Comparison of ENCODE assay signal across 8 mouse cellular contexts in genomic region chr2:119018391-119019122, GRCm38 (mm10). TPM values are rescaled to one million over a fixed set of nuclear protein-coding genes. Genes with fewer than 3 reads are reported as not detected.
DNase-seq lines count a peak whose midpoint lies in the region; ATAC-seq and TF ChIP-seq lines count a peak whose summit lies in the region.

No protein-coding gene starts in this region.

- ATAC-seq in lung, embryonic 15.5 days (ENCODE audit: borderline replicate concordance, extremely low read depth, low FRiP score, low TSS enrichment) = peak; percentile 82
- peak; percentile 77 for ATAC-seq in hindbrain, embryonic 13.5 days (ENCODE audit: low FRiP score)
- peak; percentile 76 for ATAC-seq in neural tube, embryonic 12.5 days (ENCODE audit: low FRiP score, low read depth)
- ATAC-seq in liver, postnatal 0 days = no peak

- peak overlapping the region; percentile 22 for H3K4me2 ChIP-seq in lung, embryonic 15.5 days
- H3K4me2 ChIP-seq in hindbrain, embryonic 13.5 days = peak overlapping the region; percentile 38
- peak overlapping the region; percentile 43 for H3K4me2 ChIP-seq in neural tube, embryonic 12.5 days (replicated peaks)
- H3K4me2 ChIP-seq in liver, postnatal 0 days (ENCODE audit: low read depth, low read length) = no peak overlapping the region

- H3K9ac ChIP-seq in lung, embryonic 15.5 days = no peak overlapping the region
- peak overlapping the region; percentile 55; the same call in 1 of the 2 replicates for H3K9ac ChIP-seq in hindbrain, embryonic 13.5 days
- no peak overlapping the region for H3K9ac ChIP-seq in neural tube, embryonic 12.5 days
- no peak overlapping the region for H3K9ac ChIP-seq in liver, postnatal 0 days (replicated peaks)

- peaks cover 20% of the 10 kb centered on the region for H3K4me1 ChIP-seq in lung, embryonic 15.5 days
- peaks cover 11% of the 10 kb centered on the region for H3K4me1 ChIP-seq in hindbrain, embryonic 13.5 days (replicated peaks)
- peaks cover 13% of the 10 kb centered on the region for H3K4me1 ChIP-seq in neural tube, embryonic 12.5 days
- peaks cover 7% of the 10 kb centered on the region for H3K4me1 ChIP-seq in liver, postnatal 0 days (ENCODE audit: insufficient read depth)

- peak overlapping the region; percentile 65 for H3K27ac ChIP-seq in lung, embryonic 15.5 days
- H3K27ac ChIP-seq in hindbrain, embryonic 13.5 days = peak overlapping the region; percentile 77
- peak overlapping the region; percentile 33; the same call in 1 of the 2 replicates for H3K27ac ChIP-seq in neural tube, embryonic 12.5 days
- H3K27ac ChIP-seq in liver, postnatal 0 days (ENCODE audit: low read depth) = no peak overlapping the region

- no peak overlapping the region; the same call in 1 of the 2 replicates for H3K4me3 ChIP-seq in lung, embryonic 15.5 days
- no peak overlapping the region for H3K4me3 ChIP-seq in hindbrain, embryonic 13.5 days
- H3K4me3 ChIP-seq in neural tube, embryonic 12.5 days = no peak overlapping the region
- H3K4me3 ChIP-seq in liver, postnatal 0 days (ENCODE audit: low read depth, low read length) = no peak overlapping the region

- H3K36me3 ChIP-seq in lung, embryonic 15.5 days = peaks cover 30% of the 10 kb centered on the region
- peaks cover 50% of the 10 kb centered on the region for H3K36me3 ChIP-seq in hindbrain, embryonic 13.5 days
- H3K36me3 ChIP-seq in neural tube, embryonic 12.5 days = peaks cover 30% of the 10 kb centered on the region
- peaks cover 51% of the 10 kb centered on the region for H3K36me3 ChIP-seq in liver, postnatal 0 days (replicated peaks; ENCODE audit: insufficient read depth, low read length)

- no peaks in the 10 kb centered on the region for H3K27me3 ChIP-seq in lung, embryonic 15.5 days
- no peaks in the 10 kb centered on the region for H3K27me3 ChIP-seq in hindbrain, embryonic 13.5 days
- no peaks in the 10 kb centered on the region for H3K27me3 ChIP-seq in neural tube, embryonic 12.5 days (replicated peaks)
- H3K27me3 ChIP-seq in liver, postnatal 0 days (ENCODE audit: insufficient read depth, low read length) = no peaks in the 10 kb centered on the region

- 34% methylated on average over 22 of the region's 22 CpGs for WGBS in lung, embryonic 15.5 days
- 47% methylated on average over 22 of the region's 22 CpGs for WGBS in hindbrain, embryonic 13.5 days
- 45% methylated on average over 22 of the region's 22 CpGs for WGBS in neural tube, embryonic 12.5 days
- 79% methylated on average over 22 of the region's 22 CpGs for WGBS in liver, postnatal 0 days (ENCODE audit: insufficient replicate concordance)

- DNase-seq in lung, postnatal 36 days = no peak
- peak; percentile 37 to 51 for DNase-seq in gastrocnemius, adult 8-10 months (ENCODE audit: low spot score in 2 of 2)
- no peak for DNase-seq in spleen, adult 12 weeks (ENCODE audit: low spot score)
- no peak for DNase-seq in natural killer cell, adult 2 months (ENCODE audit: low spot score in 2 of 2)
- no peak for DNase-seq in liver, postnatal 0 days

- TF ChIP-seq EP300 in liver, postnatal 0 days (IDR thresholded peaks at IDR 0.05; ENCODE audit: low read depth) = no peak

- H3K9me3 ChIP-seq in lung, embryonic 15.5 days = no peaks in the 10 kb centered on the region
- H3K9me3 ChIP-seq in hindbrain, embryonic 13.5 days = no peaks in the 10 kb centered on the region
- H3K9me3 ChIP-seq in neural tube, embryonic 12.5 days = no peaks in the 10 kb centered on the region
- H3K9me3 ChIP-seq in liver, postnatal 0 days (ENCODE audit: low read length) = no peaks in the 10 kb centered on the region

- no peak for TF ChIP-seq CTCF in liver, postnatal 0 days (IDR thresholded peaks at IDR 0.05; ENCODE audit: low read depth)

RNA-seq across cellular contexts. Expression of gene Ccdc32, which starts 10.6 kb away (rescaled TPM):
- 22.7 and 24.3 TPM in 2 replicates for polyA plus RNA-seq in lung, embryonic 15.5 days (2015; fragmentation: Nextera tagmentation; extraction: Ambion mirVana)
- total RNA-seq in gastrocnemius, adult 8-10 months (2022) = 1 to 10 TPM; 2.9 to 5.4 (median 4.2) TPM
- polyA plus RNA-seq in hindbrain, embryonic 13.5 days (2015; fragmentation: Nextera tagmentation; extraction: Ambion mirVana) = 34.2 and 36.0 TPM in 2 replicates
- polyA plus RNA-seq in neural tube, embryonic 12.5 days (2016; fragmentation: Nextera tagmentation; extraction: Ambion mirVana) = 28.0 and 28.8 TPM in 2 replicates
- polyA plus RNA-seq in liver, postnatal 0 days (2015; fragmentation: Nextera tagmentation; extraction: Ambion mirVana) = 12.2 and 12.8 TPM in 2 replicates

RNA-seq across cellular contexts. Expression of gene Rpusd2, which starts 16.0 kb away (rescaled TPM):
- polyA plus RNA-seq in lung, embryonic 15.5 days (2015; fragmentation: Nextera tagmentation; extraction: Ambion mirVana) = 3.3 and 4.1 TPM in 2 replicates
- total RNA-seq in gastrocnemius, adult 8-10 months (2022) = 1 to 10 TPM; 2.7 to 3.5 (median 3.3) TPM
- polyA plus RNA-seq in hindbrain, embryonic 13.5 days (2015; fragmentation: Nextera tagmentation; extraction: Ambion mirVana) = 4.4 and 4.7 TPM in 2 replicates
- polyA plus RNA-seq in neural tube, embryonic 12.5 days (2016; fragmentation: Nextera tagmentation; extraction: Ambion mirVana) = 6.6 TPM in 2 replicates
- polyA plus RNA-seq in liver, postnatal 0 days (2015; fragmentation: Nextera tagmentation; extraction: Ambion mirVana) = 1.3 and 2.1 TPM in 2 replicates

RNA-seq across cellular contexts. Expression of gene Knl1, which starts 28.4 kb away (rescaled TPM):
- 64.0 and 70.3 TPM in 2 replicates for polyA plus RNA-seq in lung, embryonic 15.5 days (2015; fragmentation: Nextera tagmentation; extraction: Ambion mirVana)
- under 1 TPM in 3 of 4 experiments, not detected in 1; 0.07 to 0.36 (median 0.29) TPM for total RNA-seq in gastrocnemius, adult 8-10 months (2022)
- polyA plus RNA-seq in hindbrain, embryonic 13.5 days (2015; fragmentation: Nextera tagmentation; extraction: Ambion mirVana) = 11.9 and 15.2 TPM in 2 replicates
- polyA plus RNA-seq in neural tube, embryonic 12.5 days (2016; fragmentation: Nextera tagmentation; extraction: Ambion mirVana) = 37.6 and 38.1 TPM in 2 replicates
- 34.0 and 35.2 TPM in 2 replicates for polyA plus RNA-seq in liver, postnatal 0 days (2015; fragmentation: Nextera tagmentation; extraction: Ambion mirVana)

Comparison
In these comparisons a context has a peak if more than half of its experiments do, and no peak if none do; other contexts are left out.
1. DNase-seq: peak in gastrocnemius, adult 8-10 months (2 of 2); none in lung, postnatal 36 days (single experiment), spleen, adult 12 weeks (single experiment), natural killer cell, adult 2 months (0 of 2) and liver, postnatal 0 days (single experiment).